Mouse (Mus musculus): ENCODE data around the gene Itpr2.
"Not testable (repeated sequence)": the region's sequence is repeated elsewhere in the genome, so short reads cannot be mapped to it uniquely, and the experiment has no call there.

DNA sequence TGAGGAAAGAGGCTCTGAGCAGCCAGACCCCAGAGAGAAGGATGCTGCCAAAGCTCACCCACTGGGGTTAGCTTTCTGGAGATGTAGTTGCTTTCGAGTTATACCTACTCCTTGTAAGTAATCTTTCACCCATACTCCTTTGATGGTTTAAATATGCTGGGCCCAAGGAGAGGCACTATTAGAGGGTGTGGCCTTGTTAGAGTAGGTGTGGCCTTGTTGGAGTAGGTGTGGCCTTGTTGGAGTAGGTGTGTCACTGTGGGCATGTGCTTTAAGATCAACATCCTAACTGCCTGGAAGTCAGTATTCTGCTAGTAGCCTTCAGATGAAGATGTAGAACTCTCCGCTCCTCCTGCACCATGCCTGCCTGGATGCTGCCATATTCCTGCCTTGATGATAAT is 37.4 kb downstream of the Itpr2 start:
- not testable (repeated sequence) for TF ChIP-seq CTCF (IDR thresholded peaks at IDR 0.05; ENCODE audit: low read depth); EP300 (optimal IDR thresholded peaks at IDR 0.05)

Data from stomach, postnatal 0 days (tissue).